Mouse (Mus musculus): ENCODE measurements around the gene Trim50. TPM values are rescaled to one million over a fixed set of nuclear protein-coding genes. Genes with fewer than 3 reads are reported as not detected.
"Not testable (repeated sequence)": the region's sequence is repeated elsewhere in the genome, so short reads cannot be mapped to it uniquely, and the experiment has no call there.

Gene Trim50
- total and polyA plus RNA-seq, 2 experiments from 2014 or later, result not detected

GRCm38 (mm10) chr5:135359772-135360171 is 6.7 kb downstream of the Trim50 start:
- no peaks in the 10 kb centered on the region for H3K9me3 ChIP-seq (ENCODE audit: low read length)
- H3K4me1 ChIP-seq (ENCODE audit: insufficient read depth, low read length), result no peaks in the 10 kb centered on the region
- no peaks in the 10 kb centered on the region for H3K36me3 ChIP-seq (ENCODE audit: insufficient read depth, low read length)
- WGBS, result 91% methylated on average over 2 of the region's 2 CpGs
- no peak for TF ChIP-seq CTCF (IDR thresholded peaks at IDR 0.05)
- DNase-seq (ENCODE audit: low spot score) (no peak), ATAC-seq (ENCODE audit: low FRiP score) (no peak)
- no peaks in the 10 kb centered on the region for H3K27me3 ChIP-seq (ENCODE audit: insufficient read depth, low read length)
- H3K4me3 ChIP-seq (ENCODE audit: low read depth, low read length), result no peak overlapping the region
- no peak overlapping the region for H3K4me2 ChIP-seq (ENCODE audit: low read depth, low read length, poor library complexity, severe bottlenecking)
- H3K27ac ChIP-seq (ENCODE audit: low read depth, low read length), result no peak overlapping the region
- no peak overlapping the region for H3K9ac ChIP-seq (replicated peaks; ENCODE audit: low read length, poor library complexity, severe bottlenecking)

- H3K4me2 ChIP-seq (ENCODE audit: low read depth, low read length, poor library complexity, severe bottlenecking), result no peak overlapping the region
- 90% methylated on average over 3 of the region's 3 CpGs for WGBS
- no peak for TF ChIP-seq CTCF (IDR thresholded peaks at IDR 0.05)
- DNase-seq (ENCODE audit: low spot score), result no peak
- no peak for ATAC-seq (ENCODE audit: low FRiP score)
- 0 out of 2 replicates have a peak, but pooled peaks cover 3% of the 10 kb centered on the region for H3K27me3 ChIP-seq (ENCODE audit: insufficient read depth, low read length)
- no peaks in the 10 kb centered on the region for H3K9me3 ChIP-seq (ENCODE audit: low read length)
- no peaks in the 10 kb centered on the region for H3K4me1 ChIP-seq (ENCODE audit: insufficient read depth, low read length)
- no peaks in the 10 kb centered on the region for H3K36me3 ChIP-seq (ENCODE audit: insufficient read depth, low read length)
- H3K9ac ChIP-seq (replicated peaks; ENCODE audit: low read length, poor library complexity, severe bottlenecking), result no peak overlapping the region
- H3K27ac ChIP-seq (ENCODE audit: low read depth, low read length), result no peak overlapping the region
- H3K4me3 ChIP-seq (ENCODE audit: low read depth, low read length), result no peak overlapping the region
Measured at GRCm38 (mm10) chr5:135362572-135362971, 9.5 kb downstream of the Trim50 start.

GRCm38 (mm10) chr5:135363540-135363939 is 10.4 kb downstream of the Trim50 start:
- H3K9me3 ChIP-seq (ENCODE audit: low read length), result no peaks in the 10 kb centered on the region
- no peaks in the 10 kb centered on the region for H3K36me3 ChIP-seq (ENCODE audit: insufficient read depth, low read length)
- H3K4me1 ChIP-seq (ENCODE audit: insufficient read depth, low read length), result no peaks in the 10 kb centered on the region
- ATAC-seq (ENCODE audit: low FRiP score), result no peak
- H3K4me2 ChIP-seq (ENCODE audit: low read depth, low read length, poor library complexity, severe bottlenecking), result no peak overlapping the region
- no peak overlapping the region for H3K9ac ChIP-seq (replicated peaks; ENCODE audit: low read length, poor library complexity, severe bottlenecking)
- H3K27ac ChIP-seq (ENCODE audit: low read depth, low read length), result no peak overlapping the region
- 0 out of 2 replicates have a peak, but pooled peaks cover 3% of the 10 kb centered on the region for H3K27me3 ChIP-seq (ENCODE audit: insufficient read depth, low read length)
- WGBS, result 27% methylated on average over 12 of the region's 12 CpGs
- DNase-seq (ENCODE audit: low spot score), result peak; percentile 53
- TF ChIP-seq CTCF (IDR thresholded peaks at IDR 0.05), result peak; percentile 70
- H3K4me3 ChIP-seq (ENCODE audit: low read depth, low read length), result no peak overlapping the region

DNA sequence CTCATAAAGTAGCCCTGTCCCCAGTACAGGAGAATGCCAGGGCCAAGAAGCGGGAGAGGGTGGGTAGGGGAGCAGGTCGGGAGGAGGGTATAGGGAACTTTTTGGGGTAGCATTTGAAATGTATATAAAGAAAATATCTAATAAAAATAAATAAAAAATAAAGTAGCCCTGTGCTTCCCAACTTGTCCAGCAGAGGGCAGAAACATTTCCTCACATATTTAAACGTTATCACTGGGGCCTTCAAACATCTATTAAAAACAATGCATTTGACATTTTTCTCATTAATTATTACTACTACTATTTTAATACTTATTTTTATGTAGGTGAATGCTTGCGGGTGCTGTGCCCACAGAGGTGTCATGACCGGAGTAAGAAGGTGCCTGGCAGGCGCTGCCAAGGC is 14.7 kb downstream of the Trim50 start:
- DNase-seq (ENCODE audit: low spot score) (no peak), ATAC-seq (ENCODE audit: low FRiP score) (no peak)
- Histone ChIP-seq H3K36me3 (ENCODE audit: insufficient read depth, low read length) (0 out of 2 replicates have a peak, but pooled peaks cover 7% of the 10 kb centered on the region), H3K27me3 (ENCODE audit: insufficient read depth, low read length) (0 out of 2 replicates have a peak, but pooled peaks cover 3% of the 10 kb centered on the region), H3K9me3 (ENCODE audit: low read length) (no peaks in the 10 kb centered on the region), H3K4me2 (ENCODE audit: low read depth, low read length, poor library complexity, severe bottlenecking) (no peak overlapping the region), H3K4me3 (ENCODE audit: low read depth, low read length) (no peak overlapping the region), H3K4me1 (ENCODE audit: insufficient read depth, low read length) (no peaks in the 10 kb centered on the region), H3K27ac (ENCODE audit: low read depth, low read length) (no peak overlapping the region), H3K9ac (replicated peaks; ENCODE audit: low read length, poor library complexity, severe bottlenecking) (no peak overlapping the region)
- WGBS, result 56% methylated on average over 6 of the region's 6 CpGs
- TF ChIP-seq CTCF (IDR thresholded peaks at IDR 0.05), result peak; percentile 70

GRCm38 (mm10) chr5:135368312-135368711 is 15.2 kb downstream of the Trim50 start:
- no peak for TF ChIP-seq CTCF (IDR thresholded peaks at IDR 0.05)
- H3K4me1 ChIP-seq (ENCODE audit: insufficient read depth, low read length), result no peaks in the 10 kb centered on the region
- no peak overlapping the region for H3K4me2 ChIP-seq (ENCODE audit: low read depth, low read length, poor library complexity, severe bottlenecking)
- H3K36me3 ChIP-seq (ENCODE audit: insufficient read depth, low read length), result peaks cover 10% of the 10 kb centered on the region
- ATAC-seq (ENCODE audit: low FRiP score) (no peak), DNase-seq (ENCODE audit: low spot score) (no peak)
- H3K4me3 ChIP-seq (ENCODE audit: low read depth, low read length), result no peak overlapping the region
- H3K27ac ChIP-seq (ENCODE audit: low read depth, low read length), result no peak overlapping the region
- H3K27me3 ChIP-seq (ENCODE audit: insufficient read depth, low read length), result 0 out of 2 replicates have a peak, but pooled peaks cover 3% of the 10 kb centered on the region
- H3K9ac ChIP-seq (replicated peaks; ENCODE audit: low read length, poor library complexity, severe bottlenecking), result no peak overlapping the region
- no peaks in the 10 kb centered on the region for H3K9me3 ChIP-seq (ENCODE audit: low read length)
- 73% methylated on average over 6 of the region's 6 CpGs for WGBS

- Histone ChIP-seq H3K36me3 (ENCODE audit: insufficient read depth, low read length) (peaks cover 19% of the 10 kb centered on the region), H3K27ac (ENCODE audit: low read depth, low read length) (peak overlapping the region; percentile 71; the same call in 1 of the 2 replicates)
Measured at GRCm38 (mm10) chr5:135369196-135369595, 16.1 kb downstream of the Trim50 start.

More at GRCm38 (mm10) chr5:135369196-135369595, 16.1 kb downstream of the Trim50 start:
- not testable (repeated sequence) for H3K9me3 ChIP-seq (ENCODE audit: low read length); H3K4me1 ChIP-seq (ENCODE audit: insufficient read depth, low read length); H3K27me3 ChIP-seq (ENCODE audit: insufficient read depth, low read length); ATAC-seq (ENCODE audit: low FRiP score); DNase-seq (ENCODE audit: low spot score)
- Histone ChIP-seq H3K4me3 (ENCODE audit: low read depth, low read length) (peak overlapping the region; percentile 95), H3K9ac (replicated peaks; ENCODE audit: low read length, poor library complexity, severe bottlenecking) (peak overlapping the region; percentile 85), H3K4me2 (ENCODE audit: low read depth, low read length, poor library complexity, severe bottlenecking) (peak overlapping the region; percentile 97)
- 61% methylated on average over 9 of the region's 9 CpGs for WGBS

Measured in midbrain, postnatal 0 days (tissue).